Comparison of ENCODE assay signal across 15 mouse cellular contexts in the genomic region with DNA sequence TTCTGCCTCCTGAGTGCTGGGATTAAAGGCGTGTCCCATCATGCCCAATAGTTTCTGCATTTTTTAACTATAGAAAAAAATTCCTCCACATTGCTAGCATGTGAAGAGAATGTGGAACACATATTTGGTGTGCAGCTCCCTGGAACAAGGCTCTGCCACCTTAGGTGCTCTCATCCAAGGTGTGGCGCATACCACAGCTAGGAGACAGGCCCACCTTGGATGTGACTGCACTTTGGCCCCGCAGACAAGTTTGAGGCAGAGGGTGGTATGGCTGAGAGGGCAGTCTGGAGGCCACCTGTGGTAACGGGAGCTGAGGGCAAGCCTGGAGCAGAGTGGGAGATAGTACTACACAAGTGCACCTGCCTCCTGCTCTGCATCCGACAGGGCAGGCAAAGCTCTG. TPM values are rescaled to one million over a fixed set of nuclear protein-coding genes. Genes with fewer than 3 reads are reported as not detected.
DNase-seq lines count a peak whose midpoint lies in the region; ATAC-seq and TF ChIP-seq lines count a peak whose summit lies in the region.
"Had no signal": no experiment of that assay in that cellular context is flagged by ENCODE, and none has a peak within 500 bp of the region (broad histone marks: within the 10 kb centered on the region; RNA-seq: fewer than 3 reads in every experiment).

No protein-coding gene starts in this region.

- no peak overlapping the region for H3K9ac ChIP-seq in hindbrain, embryonic 13.5 days
- no peak overlapping the region for H3K9ac ChIP-seq in hindbrain, embryonic 12.5 days
- no peak overlapping the region for H3K9ac ChIP-seq in lung, embryonic 15.5 days
- no peak overlapping the region for H3K9ac ChIP-seq in intestine, embryonic 15.5 days
- H3K9ac ChIP-seq: liver, embryonic 14.5 days had no signal

- CTCF ChIA-PET in Patski (lab: Charles Lee) = interaction anchor here (1.2 to 1.7 kb wide), 3 partner anchors 10 to 106 kb away, joined by 3 to 6 read pairs (median 5); a partner anchor contains a TSS

- H3K4me1 ChIP-seq in hindbrain, embryonic 13.5 days (replicated peaks) = peaks cover 19% of the 10 kb centered on the region
- H3K4me1 ChIP-seq in hindbrain, embryonic 12.5 days = peaks cover 10% of the 10 kb centered on the region
- peaks cover 7% of the 10 kb centered on the region; the same call in 1 of the 2 replicates for H3K4me1 ChIP-seq in lung, embryonic 15.5 days
- H3K4me1 ChIP-seq in intestine, embryonic 15.5 days (replicated peaks) = 0 out of 2 replicates have a peak, but pooled peaks cover 2% of the 10 kb centered on the region

- peaks cover 53% of the 10 kb centered on the region for H3K36me3 ChIP-seq in hindbrain, embryonic 13.5 days
- peaks cover 56% of the 10 kb centered on the region for H3K36me3 ChIP-seq in hindbrain, embryonic 12.5 days
- H3K36me3 ChIP-seq in lung, embryonic 15.5 days = 0 out of 2 replicates have a peak, but pooled peaks cover 5% of the 10 kb centered on the region
- H3K36me3 ChIP-seq in intestine, embryonic 15.5 days = no peaks in the 10 kb centered on the region

- 86% methylated on average over 5 of the region's 5 CpGs for WGBS in hindbrain, embryonic 13.5 days
- 82% methylated on average over 5 of the region's 5 CpGs for WGBS in hindbrain, embryonic 12.5 days
- WGBS in lung, embryonic 15.5 days = 77% methylated on average over 5 of the region's 5 CpGs
- 77% methylated on average over 5 of the region's 5 CpGs for WGBS in intestine, embryonic 15.5 days

- no peak for DNase-seq in lung, postnatal 14 days
- DNase-seq in Patski (ENCODE audit: low read depth, low spot score) = no peak
- no peak for DNase-seq in thymus, postnatal 4 days
- DNase-seq: B cell, adult 2 months; cerebellum, postnatal 36 days; thymus, postnatal 36 days had no signal

- no peak for ATAC-seq in hindbrain, embryonic 13.5 days (ENCODE audit: low FRiP score)
- ATAC-seq in hindbrain, embryonic 12.5 days (ENCODE audit: low FRiP score) = no peak
- ATAC-seq in lung, embryonic 15.5 days (ENCODE audit: borderline replicate concordance, extremely low read depth, low FRiP score, low TSS enrichment) = no peak
- peak; percentile 41 for ATAC-seq in Patski
- ATAC-seq in intestine, embryonic 15.5 days = peak; percentile 60; the same call in 1 of the 2 replicates
- ATAC-seq: inflammation-experienced regulatory T-cells, adult 6 months had no signal

- H3K9me3 ChIP-seq in hindbrain, embryonic 13.5 days = no peaks in the 10 kb centered on the region
- H3K9me3 ChIP-seq in hindbrain, embryonic 12.5 days (replicated peaks) = no peaks in the 10 kb centered on the region
- no peaks in the 10 kb centered on the region for H3K9me3 ChIP-seq in lung, embryonic 15.5 days
- no peaks in the 10 kb centered on the region for H3K9me3 ChIP-seq in intestine, embryonic 15.5 days
- H3K9me3 ChIP-seq: heart, embryonic 10.5 days; midbrain, embryonic 10.5 days had no signal

- in situ Hi-C loops in Patski (cut with MboI; ENCODE audit: low pct_unique_long_range_greater_than_20kb) = no loop called here

- POLR2A ChIA-PET in Patski (lab: Charles Lee) = interaction anchor here (0.6 to 1.5 kb wide), 5 partner anchors 12 to 71 kb away, joined by 3 to 7 read pairs (median 4); a partner anchor contains a TSS

- H3K27me3 ChIP-seq in hindbrain, embryonic 13.5 days = no peaks in the 10 kb centered on the region
- no peaks in the 10 kb centered on the region for H3K27me3 ChIP-seq in hindbrain, embryonic 12.5 days
- H3K27me3 ChIP-seq in lung, embryonic 15.5 days = no peaks in the 10 kb centered on the region
- H3K27me3 ChIP-seq in Patski = no peaks in the 10 kb centered on the region
- H3K27me3 ChIP-seq in intestine, embryonic 15.5 days (replicated peaks) = no peaks in the 10 kb centered on the region

- H3K4me2 ChIP-seq in hindbrain, embryonic 13.5 days = no peak overlapping the region
- no peak overlapping the region for H3K4me2 ChIP-seq in hindbrain, embryonic 12.5 days (replicated peaks)
- no peak overlapping the region for H3K4me2 ChIP-seq in lung, embryonic 15.5 days
- H3K4me2 ChIP-seq in intestine, embryonic 15.5 days (replicated peaks) = no peak overlapping the region

- no peak for TF ChIP-seq CTCF in Patski (IDR thresholded peaks at IDR 0.05)

- no peak overlapping the region for H3K4me3 ChIP-seq in hindbrain, embryonic 13.5 days
- H3K4me3 ChIP-seq in hindbrain, embryonic 12.5 days = no peak overlapping the region
- no peak overlapping the region for H3K4me3 ChIP-seq in lung, embryonic 15.5 days
- no peak overlapping the region for H3K4me3 ChIP-seq in intestine, embryonic 15.5 days (replicated peaks)
- H3K4me3 ChIP-seq: heart, embryonic 10.5 days; midbrain, embryonic 10.5 days had no signal

- H3K27ac ChIP-seq in hindbrain, embryonic 13.5 days = peak overlapping the region; percentile 20; the same call in 1 of the 2 replicates
- no peak overlapping the region for H3K27ac ChIP-seq in hindbrain, embryonic 12.5 days
- peak overlapping the region; percentile 70 for H3K27ac ChIP-seq in lung, embryonic 15.5 days
- H3K27ac ChIP-seq in intestine, embryonic 15.5 days = no peak overlapping the region
- H3K27ac ChIP-seq: heart, embryonic 10.5 days; liver, embryonic 14.5 days; macrophage had no signal

RNA-seq across cellular contexts. Expression of a gene that starts 31.9 kb away (rescaled TPM):
- 12.5 and 13.4 TPM in 2 replicates for polyA plus RNA-seq in hindbrain, embryonic 13.5 days (2015; fragmentation: Nextera tagmentation; extraction: Ambion mirVana)
- 12.6 and 13.5 TPM in 2 replicates for polyA plus RNA-seq in hindbrain, embryonic 12.5 days (2016; fragmentation: Nextera tagmentation; extraction: Ambion mirVana)
- polyA plus RNA-seq in lung, embryonic 15.5 days (2015; fragmentation: Nextera tagmentation; extraction: Ambion mirVana) = 7.1 and 7.4 TPM in 2 replicates
- 16.2 TPM for polyA plus RNA-seq in Patski (2021)
- 2.4 and 2.6 TPM in 2 replicates for polyA plus RNA-seq in intestine, embryonic 15.5 days (2015; fragmentation: Nextera tagmentation; extraction: Ambion mirVana)

RNA-seq across cellular contexts. Expression of a gene that starts 41.2 kb away (rescaled TPM):
- 4.0 and 4.6 TPM in 2 replicates for polyA plus RNA-seq in hindbrain, embryonic 13.5 days (2015; fragmentation: Nextera tagmentation; extraction: Ambion mirVana)
- 6.3 and 6.9 TPM in 2 replicates for polyA plus RNA-seq in hindbrain, embryonic 12.5 days (2016; fragmentation: Nextera tagmentation; extraction: Ambion mirVana)
- 4.7 and 6.2 TPM in 2 replicates for polyA plus RNA-seq in lung, embryonic 15.5 days (2015; fragmentation: Nextera tagmentation; extraction: Ambion mirVana)
- 7.6 TPM for polyA plus RNA-seq in Patski (2021)
- polyA plus RNA-seq in intestine, embryonic 15.5 days (2015; fragmentation: Nextera tagmentation; extraction: Ambion mirVana) = 4.5 and 4.9 TPM in 2 replicates

Comparison
In these comparisons a context has a peak if more than half of its experiments do, and no peak if none do; other contexts are left out.
1. H3K27ac ChIP-seq: peak in hindbrain, embryonic 13.5 days (single experiment) and lung, embryonic 15.5 days (single experiment); none in hindbrain, embryonic 12.5 days (single experiment) and intestine, embryonic 15.5 days (single experiment).
2. ATAC-seq: peak in Patski (single experiment) and intestine, embryonic 15.5 days (single experiment); none in hindbrain, embryonic 13.5 days (single experiment), hindbrain, embryonic 12.5 days (single experiment) and lung, embryonic 15.5 days (single experiment).